Mouse (Mus musculus) layer of hippocampus, adult 9-10 months (tissue): ENCODE results near the gene Fxyd4.

Experiments used
- DNase-seq: peaks from one replicate; pipeline ENCODE4 v3.0.0; 2022; ENCODE audit warnings: low spot score

Fxyd4 gene

DNA sequence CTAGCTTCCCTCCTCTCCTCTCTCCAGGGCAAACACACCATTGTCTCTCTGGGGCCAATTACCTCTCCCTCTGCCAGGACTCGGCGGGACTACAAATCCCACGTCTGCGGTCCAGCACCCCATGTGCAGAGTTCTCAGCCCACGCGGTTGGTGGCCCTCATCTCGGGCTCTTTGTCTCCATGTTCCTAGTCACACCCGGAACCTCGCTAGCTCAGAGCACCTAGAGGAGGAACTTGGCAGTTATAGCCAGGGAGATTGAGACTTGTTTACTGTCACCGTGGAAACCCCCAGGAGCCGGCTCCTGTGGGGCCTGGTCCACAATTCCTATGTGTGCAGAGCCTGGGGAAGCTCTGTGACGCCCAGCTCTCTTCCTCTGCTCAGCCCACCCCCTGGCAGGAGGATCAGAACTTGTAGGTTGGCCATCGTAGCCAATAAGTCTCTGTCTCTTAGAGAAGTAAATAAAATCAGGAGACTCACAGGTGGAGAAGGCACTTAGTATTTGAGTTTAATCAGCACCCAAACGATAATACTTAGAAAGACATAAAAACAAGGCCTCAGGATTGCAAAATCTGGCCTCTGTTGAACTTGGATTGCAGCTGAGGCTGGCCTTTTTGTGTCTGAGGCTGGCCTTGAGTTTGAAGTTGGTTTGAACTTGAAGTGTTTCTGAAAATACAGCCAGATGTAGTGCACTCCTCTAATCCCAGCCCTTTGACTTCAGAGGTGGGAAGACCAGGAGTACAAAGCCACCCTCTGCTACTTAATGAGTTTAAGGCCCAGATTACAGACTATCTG lies 45.9 kb downstream of the Fxyd4 start:
- DNase-seq, result no peak

DNA sequence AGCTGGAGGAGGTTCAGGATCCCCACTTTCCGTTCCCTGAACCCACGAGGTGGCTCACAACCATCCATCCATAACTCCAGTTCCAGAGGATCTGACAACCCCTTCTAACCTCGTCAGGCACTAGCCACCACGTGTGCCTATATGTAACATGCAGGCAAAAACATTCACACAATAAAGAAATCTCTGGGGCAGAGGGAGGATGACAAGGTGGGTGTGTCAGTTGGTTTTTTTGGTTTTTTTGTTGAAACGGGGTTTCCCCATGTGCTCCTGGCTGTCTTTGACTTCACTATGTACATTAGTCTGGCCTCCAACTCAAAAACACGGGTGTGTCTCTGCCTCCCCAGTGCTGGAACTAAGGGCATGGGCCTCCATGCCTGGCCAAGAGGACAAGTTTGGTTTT lies 47.2 kb downstream of the Fxyd4 start:
- DNase-seq, result no peak

DNA sequence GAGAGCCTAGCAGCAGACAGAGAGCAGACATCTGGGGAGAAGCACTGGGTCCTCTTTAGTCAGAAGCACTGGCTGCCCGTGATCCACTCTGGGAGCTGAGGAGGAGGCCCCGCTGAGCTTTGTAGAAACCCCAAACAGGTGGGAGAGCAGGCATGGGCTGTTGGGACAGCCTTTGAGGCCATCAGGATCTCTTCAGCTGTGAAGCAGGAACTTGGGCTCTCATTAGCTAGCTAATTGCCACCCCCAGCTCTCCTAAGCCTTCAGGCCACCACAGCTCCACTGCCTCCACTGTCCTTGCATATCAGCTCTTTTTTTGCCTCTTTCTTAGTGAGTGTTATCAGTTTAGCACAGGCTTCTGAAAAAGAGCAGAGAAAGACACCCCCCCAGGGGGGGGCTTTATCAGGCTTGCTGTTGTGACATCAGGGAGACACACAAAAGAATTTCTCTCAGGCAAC lies 48.8 kb downstream of the Fxyd4 start:
- no peak for DNase-seq

DNA sequence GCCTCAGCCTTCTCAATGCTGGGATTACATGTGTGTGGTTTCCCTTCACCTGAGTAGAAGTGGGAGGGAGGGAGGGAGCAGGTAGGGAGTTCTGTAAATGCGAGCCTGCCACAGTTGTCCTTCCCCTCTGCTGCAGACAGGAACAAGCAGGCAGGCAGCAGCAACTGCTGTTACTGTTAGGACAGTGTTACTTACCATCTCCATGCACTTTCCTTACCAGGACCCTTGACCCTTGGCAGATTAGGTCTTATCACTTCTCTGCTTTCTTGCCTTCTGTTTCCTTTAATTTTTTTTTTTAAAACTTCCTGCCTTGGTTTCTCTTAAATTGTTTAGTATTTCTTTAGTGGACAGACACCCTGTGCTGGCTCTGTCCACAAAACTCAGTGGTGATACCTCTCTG lies 49.5 kb downstream of the Fxyd4 start:
- DNase-seq, result no peak

DNA sequence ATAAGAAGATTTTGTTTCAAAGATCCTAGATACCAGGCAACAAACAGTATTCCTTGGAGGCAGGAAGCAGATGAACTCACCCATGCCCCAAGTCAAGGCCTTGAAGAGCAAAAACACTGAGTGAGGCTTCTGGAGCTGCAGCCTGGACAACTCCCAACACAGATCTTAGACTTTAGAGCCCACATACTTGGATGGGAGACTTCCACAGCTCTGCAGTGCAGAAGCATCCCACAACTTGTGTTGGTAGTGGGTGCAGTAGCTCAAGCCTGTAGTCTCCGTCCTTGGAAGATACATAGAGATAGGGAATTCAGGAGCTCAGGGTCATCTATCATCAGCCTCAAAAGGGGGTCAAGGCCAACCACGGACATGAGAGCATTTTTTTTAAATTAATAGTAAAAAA lies 51.5 kb downstream of the Fxyd4 start:
- DNase-seq, result no peak
